In the genomic region with DNA sequence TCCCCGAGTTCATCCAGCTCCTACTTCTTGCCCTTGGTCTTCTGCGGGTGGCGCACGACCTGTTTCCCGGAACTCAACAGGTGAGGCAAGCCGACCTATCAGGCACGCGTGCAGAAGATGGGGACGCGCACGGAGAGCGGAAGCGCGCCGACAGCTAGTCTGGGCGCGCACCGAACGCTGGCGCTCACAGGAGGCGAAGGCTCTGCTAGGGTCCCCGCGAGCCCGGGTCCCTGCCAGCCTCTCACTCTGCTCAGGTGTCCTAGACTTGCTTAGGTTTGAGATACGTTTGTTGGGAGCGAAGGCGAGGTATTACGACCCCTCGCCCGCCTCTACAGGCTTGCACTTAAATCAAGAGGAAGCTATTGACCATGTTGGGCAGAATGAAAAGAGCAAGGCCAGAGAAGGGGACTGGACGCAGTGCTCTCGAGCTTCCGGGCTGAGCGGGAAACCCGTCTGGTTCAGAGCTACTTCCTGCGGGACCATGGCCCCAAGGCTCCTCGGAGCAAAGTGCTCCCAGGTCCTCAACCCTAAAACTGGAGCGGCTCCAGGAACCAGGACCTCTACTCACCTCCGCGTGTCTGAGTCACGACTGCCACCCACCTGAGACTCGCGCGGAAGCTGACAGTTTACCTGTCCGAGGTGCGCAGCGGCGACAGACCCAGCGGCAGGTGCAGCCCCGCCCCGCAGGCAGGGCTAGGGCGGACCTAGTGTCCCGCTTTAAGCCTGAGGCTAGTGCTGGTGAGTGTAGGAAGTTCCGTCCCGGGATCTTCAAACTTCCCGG, we compare ENCODE assay signal across 8 mouse cellular contexts. TPM values are rescaled to one million over a fixed set of nuclear protein-coding genes. Genes with fewer than 3 reads are reported as not detected.
DNase-seq lines count a peak whose midpoint lies in the region; ATAC-seq and TF ChIP-seq lines count a peak whose summit lies in the region.

A gene (minus strand): TSS at position 662 of the 781 bp plus-strand sequence.

- no peaks in the 10 kb centered on the region for H3K36me3 ChIP-seq in testis, adult 2 months (ENCODE audit: control insufficient read depth, insufficient read depth, low read length)
- H3K36me3 ChIP-seq in embryonic facial prominence, embryonic 11.5 days (replicated peaks; ENCODE audit: control insufficient read depth, insufficient read depth, low read depth, low read length): no peaks in the 10 kb centered on the region
- no peaks in the 10 kb centered on the region for H3K36me3 ChIP-seq in hindbrain, embryonic 14.5 days (replicated peaks; ENCODE audit: control insufficient read depth, insufficient read depth)
- H3K36me3 ChIP-seq in limb, embryonic 14.5 days (ENCODE audit: control insufficient read depth, insufficient read depth, low read length): no peaks in the 10 kb centered on the region
- H3K36me3 ChIP-seq in midbrain, embryonic 13.5 days: no peaks in the 10 kb centered on the region
- H3K36me3 ChIP-seq in stomach, embryonic 16.5 days (ENCODE audit: control insufficient read depth, insufficient read depth, low read length): no peaks in the 10 kb centered on the region

- H3K9me3 ChIP-seq in embryonic facial prominence, embryonic 11.5 days (replicated peaks; ENCODE audit: control insufficient read depth, low read length): no peaks in the 10 kb centered on the region
- no peaks in the 10 kb centered on the region for H3K9me3 ChIP-seq in hindbrain, embryonic 14.5 days (ENCODE audit: control insufficient read depth, low read length)
- no peaks in the 10 kb centered on the region for H3K9me3 ChIP-seq in limb, embryonic 14.5 days (ENCODE audit: control insufficient read depth, low read length)
- H3K9me3 ChIP-seq in midbrain, embryonic 13.5 days: no peaks in the 10 kb centered on the region
- no peaks in the 10 kb centered on the region for H3K9me3 ChIP-seq in stomach, embryonic 16.5 days (replicated peaks; ENCODE audit: control insufficient read depth, low read length)

- peaks cover 9% of the 10 kb centered on the region for H3K4me1 ChIP-seq in testis, adult 2 months (ENCODE audit: control insufficient read depth, insufficient read depth, low read length)
- H3K4me1 ChIP-seq in embryonic facial prominence, embryonic 11.5 days (ENCODE audit: control insufficient read depth, insufficient read depth, low read length): no peaks in the 10 kb centered on the region
- H3K4me1 ChIP-seq in hindbrain, embryonic 14.5 days (replicated peaks; ENCODE audit: control insufficient read depth, insufficient read depth, low read length): no peaks in the 10 kb centered on the region; the same call in 1 of the 2 replicates
- H3K4me1 ChIP-seq in limb, embryonic 14.5 days (ENCODE audit: control insufficient read depth, insufficient read depth, low read length): no peaks in the 10 kb centered on the region
- peaks cover 12% of the 10 kb centered on the region for H3K4me1 ChIP-seq in midbrain, embryonic 13.5 days (replicated peaks)
- no peaks in the 10 kb centered on the region; the same call in 1 of the 2 replicates for H3K4me1 ChIP-seq in stomach, embryonic 16.5 days (ENCODE audit: control insufficient read depth, insufficient read depth, low read length)

- H3K27ac ChIP-seq in testis, adult 2 months (ENCODE audit: control insufficient read depth, insufficient read depth, low read depth, low read length): no peak within 1 kb of the TSS
- H3K27ac ChIP-seq in embryonic facial prominence, embryonic 11.5 days (replicated peaks; ENCODE audit: low read depth, low read length): no peak within 1 kb of the TSS
- no peak within 1 kb of the TSS for H3K27ac ChIP-seq in hindbrain, embryonic 14.5 days
- H3K27ac ChIP-seq in limb, embryonic 14.5 days (replicated peaks; ENCODE audit: low read depth, low read length): no peak within 1 kb of the TSS
- H3K27ac ChIP-seq in midbrain, embryonic 13.5 days: no peak within 1 kb of the TSS
- peak within 1 kb of the TSS; percentile 90 for H3K27ac ChIP-seq in stomach, embryonic 16.5 days (ENCODE audit: low read length)

- no peak for ATAC-seq in embryonic facial prominence, embryonic 11.5 days (replicated peaks; ENCODE audit: insufficient number of reproducible peaks, low FRiP score, low TSS enrichment, low read depth)
- no peak for ATAC-seq in hindbrain, embryonic 14.5 days (ENCODE audit: low FRiP score)
- ATAC-seq in limb, embryonic 14.5 days (ENCODE audit: low FRiP score, low read depth): no peak
- ATAC-seq in midbrain, embryonic 13.5 days: 0 out of 2 replicates have a peak, but pooled peaks have one; percentile 24
- ATAC-seq in stomach, embryonic 16.5 days (ENCODE audit: insufficient read depth, low FRiP score): peak; percentile 81

- peak; percentile 28 for TF ChIP-seq POLR2A in testis, adult 2 months (IDR thresholded peaks at IDR 0.05; ENCODE audit: control insufficient read depth, low read depth, low read length)
- no peak for TF ChIP-seq POLR2A in limb, embryonic 14.5 days (IDR thresholded peaks at IDR 0.05; ENCODE audit: borderline replicate concordance, extremely low read depth, insufficient read depth, insufficient read length)

- H3K4me2 ChIP-seq in embryonic facial prominence, embryonic 11.5 days (ENCODE audit: low read depth, low read length): peak within 1 kb of the TSS; percentile 66
- peak within 1 kb of the TSS; percentile 86 for H3K4me2 ChIP-seq in hindbrain, embryonic 14.5 days (replicated peaks)
- H3K4me2 ChIP-seq in limb, embryonic 14.5 days (replicated peaks; ENCODE audit: low read depth, low read length, severe bottlenecking): peak within 1 kb of the TSS; percentile 65
- peak within 1 kb of the TSS; percentile 56 for H3K4me2 ChIP-seq in midbrain, embryonic 13.5 days (replicated peaks)
- peak within 1 kb of the TSS; percentile 88 for H3K4me2 ChIP-seq in stomach, embryonic 16.5 days (ENCODE audit: low read depth, low read length)

- DNase-seq in testis, postnatal 10 days (ENCODE audit: low spot score): no peak
- DNase-seq in embryonic facial prominence, embryonic 11.5 days (ENCODE audit: low spot score): peak; percentile 58
- DNase-seq in hindbrain, embryonic 14.5 days (ENCODE audit: low spot score): peak; percentile 55
- no peak for DNase-seq in limb, embryonic 14.5 days (ENCODE audit: low spot score)
- no peak for DNase-seq in ovary, postnatal 14 days (ENCODE audit: low spot score)

- no peak for TF ChIP-seq CTCF in testis, adult 2 months (IDR thresholded peaks at IDR 0.05; ENCODE audit: control insufficient read depth, insufficient read depth, insufficient replicate concordance, low read depth, low read length)

- no peaks in the 10 kb centered on the region for H3K27me3 ChIP-seq in testis, adult 2 months (ENCODE audit: control insufficient read depth, insufficient read depth, low read length)
- H3K27me3 ChIP-seq in embryonic facial prominence, embryonic 11.5 days (ENCODE audit: control insufficient read depth, insufficient read depth, low read length): peaks cover 21% of the 10 kb centered on the region
- H3K27me3 ChIP-seq in hindbrain, embryonic 14.5 days (ENCODE audit: control insufficient read depth, insufficient read depth, low read length): peaks cover 43% of the 10 kb centered on the region
- H3K27me3 ChIP-seq in limb, embryonic 14.5 days (ENCODE audit: control insufficient read depth, insufficient read depth, low read length): peaks cover 31% of the 10 kb centered on the region; the same call in 1 of the 2 replicates
- H3K27me3 ChIP-seq in midbrain, embryonic 13.5 days: peaks cover 60% of the 10 kb centered on the region
- no peaks in the 10 kb centered on the region; the same call in 1 of the 2 replicates for H3K27me3 ChIP-seq in stomach, embryonic 16.5 days (ENCODE audit: control insufficient read depth, insufficient read depth, low read length)

- WGBS in embryonic facial prominence, embryonic 11.5 days: under 1% methylated on average over 56 of the region's 56 CpGs
- under 1% methylated on average over 56 of the region's 56 CpGs for WGBS in hindbrain, embryonic 14.5 days
- under 1% methylated on average over 55 of the region's 56 CpGs for WGBS in limb, embryonic 14.5 days
- 1% methylated on average over 56 of the region's 56 CpGs for WGBS in midbrain, embryonic 13.5 days
- WGBS in stomach, embryonic 16.5 days: under 1% methylated on average over 56 of the region's 56 CpGs

- peak within 1 kb of the TSS; percentile 28 for H3K9ac ChIP-seq in embryonic facial prominence, embryonic 11.5 days (replicated peaks; ENCODE audit: low read length)
- peak within 1 kb of the TSS; percentile 24 for H3K9ac ChIP-seq in hindbrain, embryonic 14.5 days
- peak within 1 kb of the TSS; percentile 40 for H3K9ac ChIP-seq in limb, embryonic 14.5 days (ENCODE audit: low read depth, low read length, severe bottlenecking)
- peak within 1 kb of the TSS; percentile 51 for H3K9ac ChIP-seq in midbrain, embryonic 13.5 days (replicated peaks)
- H3K9ac ChIP-seq in stomach, embryonic 16.5 days (ENCODE audit: low read length): peak within 1 kb of the TSS; percentile 73

- peak within 1 kb of the TSS; percentile 69 for H3K4me3 ChIP-seq in testis, adult 2 months (ENCODE audit: control insufficient read depth, low read depth, low read length)
- H3K4me3 ChIP-seq in embryonic facial prominence, embryonic 11.5 days (ENCODE audit: low read depth, low read length): peak within 1 kb of the TSS; percentile 33
- peak within 1 kb of the TSS; percentile 39 for H3K4me3 ChIP-seq in hindbrain, embryonic 14.5 days (replicated peaks; ENCODE audit: low read length)
- H3K4me3 ChIP-seq in limb, embryonic 14.5 days (replicated peaks; ENCODE audit: low read length): peak within 1 kb of the TSS; percentile 38
- peak within 1 kb of the TSS; percentile 41 for H3K4me3 ChIP-seq in midbrain, embryonic 13.5 days (replicated peaks)
- H3K4me3 ChIP-seq in stomach, embryonic 16.5 days (replicated peaks; ENCODE audit: low read length): peak within 1 kb of the TSS; percentile 52

RNA-seq across cellular contexts. Expression of the gene that starts here (rescaled TPM):
- 3.9 and 5.4 TPM in 2 replicates for polyA plus RNA-seq in testis, adult 2 months (2012; rRNA removed)
- 1.6 and 1.8 TPM in 2 replicates for polyA plus RNA-seq in embryonic facial prominence, embryonic 11.5 days (2014; fragmentation: Nextera tagmentation; extraction: Ambion mirVana)
- polyA plus RNA-seq in hindbrain, embryonic 14.5 days (2014; fragmentation: Nextera tagmentation; extraction: Ambion mirVana): 2.5 and 3.1 TPM in 2 replicates
- polyA plus RNA-seq in limb, embryonic 14.5 days (2012; rRNA removed): 2.5 and 3.1 TPM in 2 replicates
- 2.7 and 4.0 TPM in 2 replicates for polyA plus RNA-seq in limb, embryonic 14.5 days (2014; fragmentation: Nextera tagmentation; extraction: Ambion mirVana)
- 1.8 and 2.6 TPM in 2 replicates for polyA plus RNA-seq in midbrain, embryonic 13.5 days (2015; fragmentation: Nextera tagmentation; extraction: Ambion mirVana)
- 14.1 and 14.7 TPM in 2 replicates for polyA plus RNA-seq in stomach, embryonic 16.5 days (2015; fragmentation: Nextera tagmentation; extraction: Ambion mirVana)

Comparison
In these comparisons a context has a peak if more than half of its experiments do, and no peak if none do; other contexts are left out.
1. DNase-seq: peak in embryonic facial prominence, embryonic 11.5 days (single experiment) and hindbrain, embryonic 14.5 days (single experiment); none in testis, postnatal 10 days (single experiment), limb, embryonic 14.5 days (single experiment) and ovary, postnatal 14 days (single experiment).
2. ATAC-seq: peak in midbrain, embryonic 13.5 days (single experiment) and stomach, embryonic 16.5 days (single experiment); none in embryonic facial prominence, embryonic 11.5 days (single experiment), hindbrain, embryonic 14.5 days (single experiment) and limb, embryonic 14.5 days (single experiment).
3. Peak in every context shown above with its lines, with median percentiles within 50 percentile points of each other: H3K4me3 ChIP-seq, H3K4me2 ChIP-seq and H3K9ac ChIP-seq.